Mouse (Mus musculus): ENCODE results near the gene Ccdc3. TPM values are rescaled to one million over a fixed set of nuclear protein-coding genes. Genes with fewer than 3 reads are reported as not detected.

Gene Ccdc3
- polyA plus RNA-seq, 1 experiment from 2014 or later, result 21.2 TPM

- Histone ChIP-seq H3K27ac (ENCODE audit: low read length) (no peak overlapping the region), H3K4me3 (replicated peaks; ENCODE audit: low read length) (no peak overlapping the region), H3K4me2 (ENCODE audit: low read depth, low read length) (no peak overlapping the region), H3K36me3 (ENCODE audit: control insufficient read depth, insufficient read depth, low read length) (no peaks in the 10 kb centered on the region), H3K27me3 (ENCODE audit: control insufficient read depth, insufficient read depth, low read length) (0 out of 2 replicates have a peak, but pooled peaks cover 4% of the 10 kb centered on the region), H3K9ac (ENCODE audit: low read length) (no peak overlapping the region), H3K9me3 (replicated peaks; ENCODE audit: control insufficient read depth, low read length) (peaks cover 3% of the 10 kb centered on the region; the same call in 1 of the 2 replicates), H3K4me1 (ENCODE audit: control insufficient read depth, insufficient read depth, low read length) (no peaks in the 10 kb centered on the region)
- no peak for ATAC-seq (ENCODE audit: insufficient read depth, low FRiP score)
- 43% methylated on average over 6 of the region's 6 CpGs for WGBS
These were observed 6.9 kb downstream of the Ccdc3 start for GRCm38 (mm10) chr2:5144446-5144845.

GRCm38 (mm10) chr2:5147907-5148306 lies 10.3 kb downstream of the Ccdc3 start:
- no peak for ATAC-seq (ENCODE audit: insufficient read depth, low FRiP score)
- WGBS, result 42% methylated on average over 2 of the region's 2 CpGs

GRCm38 (mm10) chr2:5154711-5155110 lies 17.1 kb downstream of the Ccdc3 start:
- Histone ChIP-seq H3K27ac (ENCODE audit: low read length) (no peak overlapping the region), H3K27me3 (ENCODE audit: control insufficient read depth, insufficient read depth, low read length) (no peaks in the 10 kb centered on the region), H3K4me1 (ENCODE audit: control insufficient read depth, insufficient read depth, low read length) (0 out of 2 replicates have a peak, but pooled peaks cover 4% of the 10 kb centered on the region), H3K36me3 (ENCODE audit: control insufficient read depth, insufficient read depth, low read length) (no peaks in the 10 kb centered on the region), H3K9me3 (replicated peaks; ENCODE audit: control insufficient read depth, low read length) (no peaks in the 10 kb centered on the region), H3K4me3 (replicated peaks; ENCODE audit: low read length) (no peak overlapping the region), H3K9ac (ENCODE audit: low read length) (no peak overlapping the region), H3K4me2 (ENCODE audit: low read depth, low read length) (no peak overlapping the region)
- WGBS, result 97% methylated on average over 5 of the region's 5 CpGs
- no peak for ATAC-seq (ENCODE audit: insufficient read depth, low FRiP score)

More at GRCm38 (mm10) chr2:5147907-5148306, 10.3 kb downstream of the Ccdc3 start:
- Histone ChIP-seq H3K9ac (ENCODE audit: low read length) (no peak overlapping the region), H3K4me3 (replicated peaks; ENCODE audit: low read length) (no peak overlapping the region), H3K9me3 (replicated peaks; ENCODE audit: control insufficient read depth, low read length) (peaks cover 3% of the 10 kb centered on the region; the same call in 1 of the 2 replicates), H3K4me2 (ENCODE audit: low read depth, low read length) (no peak overlapping the region), H3K36me3 (ENCODE audit: control insufficient read depth, insufficient read depth, low read length) (no peaks in the 10 kb centered on the region), H3K27ac (ENCODE audit: low read length) (peak overlapping the region; percentile 1; the same call in 1 of the 2 replicates), H3K4me1 (ENCODE audit: control insufficient read depth, insufficient read depth, low read length) (no peaks in the 10 kb centered on the region), H3K27me3 (ENCODE audit: control insufficient read depth, insufficient read depth, low read length) (no peaks in the 10 kb centered on the region)

- Histone ChIP-seq H3K4me2 (ENCODE audit: low read depth, low read length) (no peak overlapping the region), H3K4me1 (ENCODE audit: control insufficient read depth, insufficient read depth, low read length) (0 out of 2 replicates have a peak, but pooled peaks cover 4% of the 10 kb centered on the region), H3K9me3 (replicated peaks; ENCODE audit: control insufficient read depth, low read length) (no peaks in the 10 kb centered on the region), H3K4me3 (replicated peaks; ENCODE audit: low read length) (no peak overlapping the region), H3K9ac (ENCODE audit: low read length) (no peak overlapping the region), H3K27me3 (ENCODE audit: control insufficient read depth, insufficient read depth, low read length) (no peaks in the 10 kb centered on the region), H3K36me3 (ENCODE audit: control insufficient read depth, insufficient read depth, low read length) (no peaks in the 10 kb centered on the region), H3K27ac (ENCODE audit: low read length) (no peak overlapping the region)
- no peak for ATAC-seq (ENCODE audit: insufficient read depth, low FRiP score)
- WGBS, result 65% methylated on average over 11 of the region's 11 CpGs
These were observed 22.8 kb downstream of the Ccdc3 start for GRCm38 (mm10) chr2:5160236-5160848.

GRCm38 (mm10) chr2:5161002-5161745 lies 23.6 kb downstream of the Ccdc3 start:
- no peaks in the 10 kb centered on the region for H3K36me3 ChIP-seq (ENCODE audit: control insufficient read depth, insufficient read depth, low read length)
- H3K9me3 ChIP-seq (replicated peaks; ENCODE audit: control insufficient read depth, low read length), result no peaks in the 10 kb centered on the region
- H3K4me1 ChIP-seq (ENCODE audit: control insufficient read depth, insufficient read depth, low read length), result 0 out of 2 replicates have a peak, but pooled peaks cover 4% of the 10 kb centered on the region
- WGBS, result 71% methylated on average over 11 of the region's 11 CpGs
- no peak overlapping the region for H3K4me3 ChIP-seq (replicated peaks; ENCODE audit: low read length)
- H3K4me2 ChIP-seq (ENCODE audit: low read depth, low read length), result no peak overlapping the region
- ATAC-seq (ENCODE audit: insufficient read depth, low FRiP score), result no peak; the same call in 1 of the 2 replicates
- no peaks in the 10 kb centered on the region for H3K27me3 ChIP-seq (ENCODE audit: control insufficient read depth, insufficient read depth, low read length)
- H3K9ac ChIP-seq (ENCODE audit: low read length), result no peak overlapping the region
- no peak overlapping the region for H3K27ac ChIP-seq (ENCODE audit: low read length)

GRCm38 (mm10) chr2:5161908-5162674 lies 24.5 kb downstream of the Ccdc3 start:
- Histone ChIP-seq H3K27ac (ENCODE audit: low read length) (no peak overlapping the region), H3K36me3 (ENCODE audit: control insufficient read depth, insufficient read depth, low read length) (no peaks in the 10 kb centered on the region), H3K9ac (ENCODE audit: low read length) (no peak overlapping the region), H3K4me2 (ENCODE audit: low read depth, low read length) (no peak overlapping the region), H3K27me3 (ENCODE audit: control insufficient read depth, insufficient read depth, low read length) (no peaks in the 10 kb centered on the region), H3K4me1 (ENCODE audit: control insufficient read depth, insufficient read depth, low read length) (0 out of 2 replicates have a peak, but pooled peaks cover 4% of the 10 kb centered on the region), H3K4me3 (replicated peaks; ENCODE audit: low read length) (no peak overlapping the region), H3K9me3 (replicated peaks; ENCODE audit: control insufficient read depth, low read length) (no peaks in the 10 kb centered on the region)
- WGBS, result 77% methylated on average over 3 of the region's 3 CpGs
- no peak for ATAC-seq (ENCODE audit: insufficient read depth, low FRiP score)

GRCm38 (mm10) chr2:5162756-5163155 lies 25.2 kb downstream of the Ccdc3 start:
- H3K27ac ChIP-seq (ENCODE audit: low read length), result no peak overlapping the region
- ATAC-seq (ENCODE audit: insufficient read depth, low FRiP score), result no peak
- 60% methylated on average over 5 of the region's 5 CpGs for WGBS

GRCm38 (mm10) chr2:5165941-5166361 lies 28.4 kb downstream of the Ccdc3 start:
- ATAC-seq (ENCODE audit: insufficient read depth, low FRiP score), result no peak
- Histone ChIP-seq H3K4me2 (ENCODE audit: low read depth, low read length) (no peak overlapping the region), H3K9me3 (replicated peaks; ENCODE audit: control insufficient read depth, low read length) (no peaks in the 10 kb centered on the region), H3K4me3 (replicated peaks; ENCODE audit: low read length) (no peak overlapping the region), H3K4me1 (ENCODE audit: control insufficient read depth, insufficient read depth, low read length) (no peaks in the 10 kb centered on the region), H3K27me3 (ENCODE audit: control insufficient read depth, insufficient read depth, low read length) (no peaks in the 10 kb centered on the region), H3K36me3 (ENCODE audit: control insufficient read depth, insufficient read depth, low read length) (no peaks in the 10 kb centered on the region), H3K27ac (ENCODE audit: low read length) (no peak overlapping the region), H3K9ac (ENCODE audit: low read length) (no peak overlapping the region)
- 43% methylated on average over 4 of the region's 4 CpGs for WGBS

More at GRCm38 (mm10) chr2:5162756-5163155, 25.2 kb downstream of the Ccdc3 start:
- H3K9ac ChIP-seq (ENCODE audit: low read length), result no peak overlapping the region
- no peak overlapping the region for H3K4me2 ChIP-seq (ENCODE audit: low read depth, low read length)
- H3K27me3 ChIP-seq (ENCODE audit: control insufficient read depth, insufficient read depth, low read length), result no peaks in the 10 kb centered on the region
- H3K36me3 ChIP-seq (ENCODE audit: control insufficient read depth, insufficient read depth, low read length), result no peaks in the 10 kb centered on the region
- H3K4me1 ChIP-seq (ENCODE audit: control insufficient read depth, insufficient read depth, low read length), result no peaks in the 10 kb centered on the region
- H3K9me3 ChIP-seq (replicated peaks; ENCODE audit: control insufficient read depth, low read length), result no peaks in the 10 kb centered on the region
- no peak overlapping the region for H3K4me3 ChIP-seq (replicated peaks; ENCODE audit: low read length)

Data from stomach, embryonic 16.5 days (tissue).